Mouse (Mus musculus) kidney, postnatal 25 days (tissue): ENCODE data around the gene Pprc1.

Source experiments
- DNase-seq, 2 experiments: peaks; one replicate each; pipeline ENCODE4 v3.0.0; 2021; ENCODE audit warnings: mixed read lengths in 2 of 2

Gene Pprc1

GRCm38 (mm10) chr19:46056388-46056946 lies 11.8 kb downstream of the Pprc1 start:
- peak; percentile 93 to 96 for DNase-seq

- DNase-seq = peak; percentile 83 to 93
These were observed 12.4 kb downstream of the Pprc1 start for GRCm38 (mm10) chr19:46056947-46057607.

GRCm38 (mm10) chr19:46058466-46058865 lies 13.8 kb downstream of the Pprc1 start:
- DNase-seq = no peak

GRCm38 (mm10) chr19:46060845-46061244 lies 16.2 kb downstream of the Pprc1 start:
- no peak for DNase-seq

- DNase-seq = no peak
These were observed 23.4 kb downstream of the Pprc1 start for GRCm38 (mm10) chr19:46068054-46068453.

GRCm38 (mm10) chr19:46073285-46073684 lies 28.6 kb downstream of the Pprc1 start:
- DNase-seq = no peak

GRCm38 (mm10) chr19:46074266-46074665 lies 29.6 kb downstream of the Pprc1 start:
- no peak for DNase-seq

- peak; percentile 99 for DNase-seq
These were observed 31.2 kb downstream of the Pprc1 start, which contains the start of gene Nolc1 for GRCm38 (mm10) chr19:46075616-46076607. Nolc1 (plus strand) TSS chr19:46075863.

GRCm38 (mm10) chr19:46078535-46078934 lies 33.8 kb downstream of the Pprc1 start:
- DNase-seq = no peak

GRCm38 (mm10) chr19:46085185-46085584 lies 40.5 kb downstream of the Pprc1 start:
- no peak for DNase-seq

GRCm38 (mm10) chr19:46086337-46086736 lies 41.7 kb downstream of the Pprc1 start:
- DNase-seq = peak in 1 of 2 experiments; percentile 69

GRCm38 (mm10) chr19:46087871-46088270 lies 43.2 kb downstream of the Pprc1 start:
- peak in 1 of 2 experiments; percentile 13 for DNase-seq

GRCm38 (mm10) chr19:46091641-46092040 lies 47.0 kb downstream of the Pprc1 start:
- DNase-seq = no peak

- DNase-seq = no peak
These were observed 49.5 kb downstream of the Pprc1 start for GRCm38 (mm10) chr19:46094144-46094543.

GRCm38 (mm10) chr19:46095291-46095690 lies 50.6 kb downstream of the Pprc1 start:
- no peak for DNase-seq

- no peak for DNase-seq
These were observed 51.7 kb downstream of the Pprc1 start for GRCm38 (mm10) chr19:46096396-46096795.

GRCm38 (mm10) chr19:46099561-46099960 lies 54.9 kb downstream of the Pprc1 start:
- no peak for DNase-seq

GRCm38 (mm10) chr19:46103437-46104186 lies 58.9 kb downstream of the Pprc1 start:
- DNase-seq = no peak

- no peak for DNase-seq
These were observed 59.5 kb downstream of the Pprc1 start for GRCm38 (mm10) chr19:46104187-46104557.

GRCm38 (mm10) chr19:46110214-46110613 lies 65.5 kb downstream of the Pprc1 start:
- no peak for DNase-seq

GRCm38 (mm10) chr19:46110781-46111180 lies 66.1 kb downstream of the Pprc1 start:
- DNase-seq = no peak

GRCm38 (mm10) chr19:46114617-46115016 lies 69.9 kb downstream of the Pprc1 start:
- no peak for DNase-seq

GRCm38 (mm10) chr19:46119458-46119857 lies 74.8 kb downstream of the Pprc1 start:
- no peak for DNase-seq
